Mouse (Mus musculus): Measurements from ENCODE around the gene Mapt.

GRCm38 (mm10) chr11:104307136-104307535 lies 75.9 kb downstream of the Mapt start:
- TF ChIP-seq CTCF (IDR thresholded peaks at IDR 0.05; ENCODE audit: borderline replicate concordance, control insufficient read depth, extremely low read depth, insufficient read depth, low read length, poor library complexity) (no peak), POLR2A (IDR thresholded peaks at IDR 0.05; ENCODE audit: control insufficient read depth, extremely low read depth, insufficient read depth, low read length, poor library complexity) (no peak)

Measured in thymus, adult 2 months (tissue).